Mouse (Mus musculus): ENCODE measurements around the gene Stbd1.
A peak's percentile ranks its signal among the peaks of the same experiment; 100 is the strongest.

Stbd1 gene

GRCm38 (mm10) chr5:92602691-92603690, at the start of gene Stbd1:
Stbd1 (plus strand) TSS chr5:92603041.
- peak; percentile 58 to 85 for DNase-seq (ENCODE audit: inconsistent age in 2 of 2, low spot score in 1 of 2)

DNA sequence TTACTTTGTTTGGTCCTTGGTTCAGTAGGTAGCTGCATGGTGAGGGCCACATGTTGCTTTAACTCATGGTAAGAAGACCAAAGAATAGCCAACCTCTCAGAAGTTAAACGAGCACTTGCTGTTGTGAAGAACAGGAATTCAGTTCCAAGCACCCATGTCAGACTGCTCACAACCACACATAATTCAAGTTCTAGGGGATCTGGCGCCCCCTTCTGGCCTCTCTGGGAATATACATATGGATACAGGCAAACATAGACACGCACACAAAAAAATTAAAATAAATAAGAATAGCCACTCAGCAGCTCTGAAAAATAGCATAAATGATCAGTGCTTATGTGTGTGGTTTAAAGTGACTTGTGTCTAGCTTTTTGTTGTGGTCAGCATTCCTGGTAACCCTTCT, 48.9 kb upstream of the Stbd1 start:
- peak in 1 of 2 experiments; percentile 27 for DNase-seq (ENCODE audit: inconsistent age in 2 of 2, low spot score in 1 of 2)

DNA sequence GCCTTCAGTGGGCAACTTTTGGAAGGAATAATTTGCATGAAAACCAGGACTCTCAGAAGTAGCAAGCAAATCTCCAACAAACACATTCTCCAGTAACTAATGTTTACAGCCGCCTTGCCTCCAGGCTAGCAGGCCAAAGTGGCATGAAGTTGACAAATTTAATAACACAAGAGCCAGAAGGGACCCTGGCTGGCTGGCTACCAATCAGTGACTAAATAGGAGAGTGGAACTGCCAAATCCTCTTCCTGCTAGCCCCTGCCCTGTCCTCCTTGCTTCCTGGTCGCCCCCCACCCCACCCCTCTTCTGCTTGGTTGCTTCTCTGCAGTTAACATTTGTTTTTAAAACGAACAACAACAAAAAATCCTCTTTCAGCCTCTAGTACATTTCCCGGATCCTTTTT, 48.4 kb upstream of the Stbd1 start:
- DNase-seq (ENCODE audit: inconsistent age in 2 of 2, low spot score in 1 of 2) = no peak

DNA sequence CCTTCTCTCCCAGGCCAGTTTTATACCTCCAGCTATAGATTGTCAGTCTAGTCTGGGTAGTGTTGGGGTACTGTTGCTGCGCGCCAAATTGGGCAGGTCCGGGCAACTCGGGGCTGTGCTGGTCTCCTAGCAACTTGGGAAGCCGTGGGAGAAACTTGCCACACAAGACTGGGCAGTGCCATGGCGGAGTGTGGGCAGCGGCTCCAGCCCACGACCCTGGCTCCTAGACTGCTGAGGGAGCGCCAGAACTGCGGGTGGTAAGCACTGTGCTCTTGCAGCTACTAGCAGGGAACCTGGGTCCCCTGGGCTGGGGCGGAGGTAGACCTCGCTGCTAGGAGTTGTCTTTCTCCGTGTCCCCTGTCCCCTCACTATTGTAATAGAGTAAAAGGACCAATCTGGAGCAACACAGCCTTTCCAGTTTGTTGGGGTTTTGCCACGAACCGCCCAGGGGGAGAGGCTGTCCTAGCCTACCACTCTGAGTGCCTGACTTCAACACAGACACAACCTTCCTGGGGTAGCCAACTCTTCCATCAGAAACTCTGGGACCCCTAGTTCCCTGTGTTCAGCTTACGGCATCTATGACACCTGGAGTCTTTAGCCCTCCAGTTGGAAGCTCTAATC, 47.8 kb upstream of the Stbd1 start, which contains the start of gene Fam47e:
Gene Fam47e, plus strand, starts transcription at position 179 of the 621 bp plus-strand sequence.
- DNase-seq (ENCODE audit: inconsistent age in 2 of 2, low spot score in 1 of 2) = no peak

- DNase-seq (ENCODE audit: inconsistent age in 2 of 2, low spot score in 1 of 2) = no peak
Observed at GRCm38 (mm10) chr5:92555905-92556304, 46.9 kb upstream of the Stbd1 start.

DNA sequence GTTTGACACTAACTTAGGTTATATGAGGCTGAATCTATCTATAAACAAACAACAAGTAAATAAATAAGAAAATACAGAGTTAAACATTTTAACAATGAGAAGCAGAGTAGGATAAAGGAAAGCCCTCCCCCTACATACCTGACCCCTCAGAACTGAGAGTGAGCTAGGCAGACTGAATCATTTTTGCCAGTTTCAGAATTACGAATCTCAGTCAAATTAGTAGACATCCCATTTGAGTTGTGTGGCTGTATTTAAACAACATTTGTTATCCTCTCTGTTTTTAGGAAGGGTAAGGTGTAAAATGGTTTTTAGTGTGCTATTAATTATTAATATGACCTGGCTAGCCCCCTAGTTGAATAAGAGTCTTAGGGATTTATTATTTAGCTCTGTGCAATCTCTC, 45.3 kb upstream of the Stbd1 start:
- DNase-seq (ENCODE audit: inconsistent age in 2 of 2, low spot score in 1 of 2) = no peak

DNA sequence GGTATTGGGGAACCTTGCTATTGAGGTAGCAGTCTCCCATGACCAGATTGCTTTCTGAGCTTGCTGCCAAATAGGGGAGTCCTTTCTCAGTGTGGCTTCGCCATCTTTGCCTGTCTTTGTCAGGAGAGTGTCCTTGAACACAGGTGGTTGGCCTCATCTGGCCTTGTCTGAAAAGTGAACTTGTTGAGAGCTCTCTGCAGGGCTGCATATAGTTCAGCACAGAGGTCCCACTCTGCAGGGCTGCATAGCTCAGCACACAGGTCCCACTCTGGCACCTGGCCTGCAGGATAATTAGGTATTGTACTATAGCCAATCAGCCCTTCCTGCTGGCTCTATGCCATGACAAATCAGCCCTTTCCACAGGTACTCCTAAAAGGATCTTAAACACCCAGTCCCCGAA, 42.6 kb upstream of the Stbd1 start:
- no peak for DNase-seq (ENCODE audit: inconsistent age in 2 of 2, low spot score in 1 of 2)

DNA sequence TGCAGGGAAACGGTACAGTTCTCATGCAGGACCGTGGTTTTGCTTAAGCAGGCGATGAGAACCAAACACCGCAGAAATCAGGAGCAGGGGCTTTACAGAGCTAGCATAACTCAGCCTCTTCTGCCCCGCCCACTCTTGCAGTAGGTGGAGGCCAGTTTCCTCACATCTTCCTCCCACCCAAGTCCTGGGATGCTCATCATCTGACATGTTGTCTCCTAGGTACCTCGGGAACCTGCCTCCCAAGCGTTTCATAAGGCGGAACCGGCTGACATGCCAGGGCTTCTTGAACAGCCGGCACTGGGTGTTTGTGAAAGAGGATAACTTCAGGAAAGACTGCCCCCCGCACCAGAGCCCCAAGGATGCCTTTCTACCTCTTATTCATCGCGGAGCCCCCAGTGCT, 40.8 kb upstream of the Stbd1 start:
- no peak for DNase-seq (ENCODE audit: inconsistent age in 2 of 2, low spot score in 1 of 2)

DNA sequence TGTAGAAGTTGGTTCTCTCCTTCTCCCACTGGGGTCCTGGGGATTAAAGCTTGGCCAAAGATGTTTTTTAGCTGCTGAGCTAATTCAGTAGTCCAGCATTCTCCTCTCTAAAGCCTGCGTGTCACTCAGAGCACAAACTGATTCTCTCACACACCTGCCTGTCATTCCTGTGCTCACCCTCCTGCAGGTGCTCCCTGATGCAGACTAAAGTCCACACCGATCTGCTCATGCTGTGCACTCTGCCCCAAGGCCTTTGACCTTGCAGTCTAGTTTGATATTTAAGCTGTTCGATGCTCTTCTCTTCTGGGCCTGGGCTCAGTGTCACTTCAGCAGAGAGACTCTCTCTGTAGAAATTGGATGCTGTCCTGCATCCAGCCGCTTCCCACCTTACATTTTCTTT, 31.6 kb upstream of the Stbd1 start:
- DNase-seq (ENCODE audit: inconsistent age in 2 of 2, low spot score in 1 of 2) = no peak

DNA sequence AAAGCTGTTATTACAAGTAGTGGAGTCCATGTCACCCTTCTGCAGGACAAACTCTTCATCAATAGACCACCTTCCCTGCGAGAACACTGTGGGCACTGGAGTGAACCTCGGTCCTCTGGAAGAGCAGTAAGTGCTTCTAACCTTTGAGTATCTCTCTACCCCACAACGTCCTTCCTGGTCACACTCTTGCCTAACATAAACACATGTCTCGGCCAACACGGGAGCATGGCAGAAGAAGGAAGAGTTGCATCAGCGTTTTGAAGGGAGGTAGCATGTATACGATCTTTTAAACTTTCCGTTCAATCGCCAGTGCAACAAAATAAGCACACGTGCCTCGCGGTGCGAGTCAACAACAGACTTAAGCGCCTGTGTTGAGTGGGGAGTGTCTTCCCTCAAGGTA, 23.3 kb upstream of the Stbd1 start:
- DNase-seq (ENCODE audit: inconsistent age in 2 of 2, low spot score in 1 of 2) = no peak

DNA sequence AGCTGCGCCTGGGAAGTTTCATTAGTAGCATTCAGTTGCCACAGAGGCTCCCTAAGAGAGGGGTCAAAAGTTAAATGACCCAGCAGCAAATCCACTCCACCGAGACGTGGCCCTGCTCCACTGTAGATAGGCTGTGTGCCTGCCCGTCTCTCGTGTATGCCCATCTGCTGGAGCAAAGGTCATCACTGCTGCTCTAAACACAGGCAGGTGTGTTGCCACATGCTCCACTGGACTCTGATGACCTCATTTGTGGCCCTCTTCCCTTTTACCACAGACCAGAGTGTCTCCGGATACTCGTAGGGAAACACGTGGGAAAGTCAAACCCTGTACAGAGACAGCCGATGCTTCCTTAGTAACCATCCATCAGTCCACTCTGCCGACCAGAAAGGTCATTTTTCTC, 16.9 kb upstream of the Stbd1 start:
- DNase-seq (ENCODE audit: inconsistent age in 2 of 2, low spot score in 1 of 2) = no peak

- no peak for DNase-seq (ENCODE audit: inconsistent age in 2 of 2, low spot score in 1 of 2)
Observed at GRCm38 (mm10) chr5:92595026-92595425, 7.8 kb upstream of the Stbd1 start.

GRCm38 (mm10) chr5:92596865-92597264, 6.0 kb upstream of the Stbd1 start:
- no peak for DNase-seq (ENCODE audit: inconsistent age in 2 of 2, low spot score in 1 of 2)

DNA sequence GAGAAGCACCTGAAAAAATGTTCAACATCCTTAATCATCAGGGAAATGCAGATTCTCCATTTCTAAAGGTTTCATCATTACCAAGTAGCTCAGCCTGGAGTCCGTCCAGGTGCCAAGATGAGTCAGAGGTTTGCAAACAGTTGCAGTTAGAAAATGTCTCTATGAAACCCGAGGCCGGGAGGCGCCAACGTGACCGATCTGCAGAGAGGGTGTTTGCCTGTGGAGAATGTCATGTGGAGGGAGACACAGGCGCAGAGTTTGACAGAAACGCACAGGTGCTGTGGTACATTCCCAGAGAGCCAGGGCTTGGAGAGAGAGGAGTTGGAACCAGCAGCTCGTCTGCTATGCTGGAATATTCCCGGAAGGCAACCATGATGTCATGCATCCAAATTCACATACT, 3.8 kb upstream of the Stbd1 start:
- peak; percentile 63 to 89 for DNase-seq (ENCODE audit: inconsistent age in 2 of 2, low spot score in 1 of 2)

GRCm38 (mm10) chr5:92604452-92605247, 1.8 kb downstream of the Stbd1 start:
- DNase-seq (ENCODE audit: inconsistent age in 2 of 2, low spot score in 1 of 2) = peak; percentile 24 to 77

DNA sequence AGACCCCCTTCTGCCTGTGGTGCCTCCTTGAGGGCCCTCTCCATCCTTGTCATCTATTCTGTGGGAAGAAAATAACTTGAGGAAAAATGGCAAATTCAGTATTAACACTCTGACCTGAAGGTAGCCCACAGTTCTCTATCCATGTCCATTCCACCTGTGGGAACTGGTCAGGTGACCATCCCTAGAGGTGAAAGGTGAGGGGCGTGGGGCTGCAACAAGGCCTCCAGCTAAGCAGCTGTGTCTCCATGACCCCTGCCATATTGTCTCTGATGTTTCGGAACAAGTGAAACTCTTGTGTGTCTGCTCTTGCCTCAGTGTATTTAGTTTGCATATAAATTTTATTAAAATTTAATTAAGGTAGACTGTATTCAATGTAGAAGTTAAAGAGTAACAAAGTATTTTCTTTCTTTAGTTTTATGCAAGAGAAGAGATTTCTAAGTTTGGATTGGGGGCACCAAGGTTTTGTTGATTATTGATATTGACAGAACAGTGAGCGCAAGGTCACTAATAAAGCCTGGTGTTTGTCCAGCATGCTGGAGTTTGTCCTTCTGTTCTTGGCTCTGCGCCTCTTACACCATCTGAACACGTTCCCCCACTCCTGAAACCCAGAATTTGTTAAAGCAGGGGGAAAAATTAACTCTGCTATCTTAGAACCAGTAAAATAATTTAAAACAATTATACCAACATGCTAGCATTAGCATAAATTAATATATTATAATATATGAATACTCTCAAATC, 4.8 kb downstream of the Stbd1 start:
- DNase-seq (ENCODE audit: inconsistent age in 2 of 2, low spot score in 1 of 2) = no peak

- no peak for DNase-seq (ENCODE audit: inconsistent age in 2 of 2, low spot score in 1 of 2)
Observed at GRCm38 (mm10) chr5:92612756-92613155, 9.9 kb downstream of the Stbd1 start.

DNA sequence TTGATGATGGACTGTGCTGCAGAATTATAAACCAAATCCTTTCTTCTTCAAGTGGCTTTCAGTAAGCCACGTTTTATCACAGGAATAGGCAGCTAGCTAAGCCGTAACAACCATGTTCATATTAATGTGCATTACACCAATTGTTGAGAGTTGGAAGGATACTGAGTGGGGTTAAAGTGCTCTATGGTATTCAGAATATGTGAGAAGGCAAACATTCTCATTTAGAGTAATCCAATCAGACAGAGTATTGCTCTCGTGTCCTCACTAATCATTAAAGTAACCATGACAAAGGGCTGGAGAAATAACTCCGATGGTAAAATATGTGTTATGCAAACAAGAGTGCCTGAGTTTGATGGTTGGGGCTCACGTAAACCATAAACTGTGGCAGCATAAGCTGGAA, 19.0 kb downstream of the Stbd1 start:
- no peak for DNase-seq (ENCODE audit: inconsistent age in 2 of 2, low spot score in 1 of 2)

DNA sequence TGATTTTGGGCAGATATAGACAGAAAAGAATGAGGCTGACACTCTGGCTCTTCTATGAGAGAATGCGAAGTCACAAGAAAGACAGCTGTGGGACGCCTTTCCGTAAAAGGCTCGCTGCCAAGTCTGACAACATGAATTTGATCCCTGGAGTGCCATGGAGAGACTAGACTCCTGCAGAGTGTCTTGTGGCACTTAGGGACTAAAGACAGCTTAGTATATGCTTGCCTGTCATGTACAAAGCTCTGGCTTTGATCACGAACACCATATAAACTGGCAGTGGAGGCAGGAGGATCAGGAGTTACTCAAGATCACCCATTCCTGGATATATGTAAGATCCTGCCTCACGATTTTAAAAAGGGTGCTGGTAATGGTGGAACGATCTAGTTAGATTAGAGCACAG, 25.1 kb downstream of the Stbd1 start:
- no peak for DNase-seq (ENCODE audit: inconsistent age in 2 of 2, low spot score in 1 of 2)

DNA sequence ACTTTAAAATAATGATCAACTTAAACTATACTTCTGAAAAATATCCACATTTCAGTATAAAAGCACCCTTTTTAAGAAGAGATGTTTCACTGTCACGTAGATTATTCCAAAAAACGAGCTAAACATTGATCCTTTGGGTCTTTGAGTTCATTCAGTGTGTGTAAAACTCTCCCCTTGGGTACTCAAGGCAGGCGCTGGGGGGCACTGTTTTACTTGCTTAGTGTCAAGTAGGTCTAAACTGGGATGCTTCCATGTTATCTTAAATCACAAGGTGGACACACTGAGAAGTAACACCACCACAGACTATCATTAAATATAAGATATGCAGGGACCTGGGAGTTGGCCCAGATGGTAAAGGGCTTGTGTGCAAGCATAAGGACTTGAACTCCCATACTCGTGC, 30.7 kb downstream of the Stbd1 start:
- peak in 1 of 2 experiments; percentile 25 for DNase-seq (ENCODE audit: inconsistent age in 2 of 2, low spot score in 1 of 2)

DNA sequence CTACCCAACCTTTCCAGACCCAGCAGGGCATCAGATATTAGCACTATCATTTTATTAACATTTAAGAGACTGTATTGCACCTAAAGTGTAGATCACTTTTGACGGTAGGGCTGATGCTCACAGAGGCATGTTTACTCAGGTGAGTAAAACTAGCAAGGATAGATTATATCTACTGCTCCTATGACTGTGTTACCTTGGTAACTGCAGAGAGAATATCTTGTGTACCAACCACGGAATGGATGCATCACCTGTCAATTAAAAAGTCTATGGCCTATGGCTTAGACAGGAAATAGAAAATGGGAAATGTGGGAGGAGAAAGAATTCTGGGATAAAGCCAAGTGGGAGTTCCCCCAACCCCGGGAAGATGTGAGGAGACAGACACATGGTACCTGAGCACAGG, 32.1 kb downstream of the Stbd1 start:
- DNase-seq (ENCODE audit: inconsistent age in 2 of 2, low spot score in 1 of 2) = no peak

Data from adrenal gland, adult (tissue).